Mouse (Mus musculus) forebrain, embryonic 14.5 days (tissue): ENCODE results near the gene Akap13. TPM values are rescaled to one million over a fixed set of nuclear protein-coding genes. Genes with fewer than 3 reads are reported as not detected.

Experiments
- ATAC-seq: fragments of 200-750 bp; cut with Nextera tagmentation; 2 replicates; pipeline ENCODE4 v1.8.0; 2017; ENCODE audit warnings: mild to moderate bottlenecking, moderate library complexity
- DNase-seq: peaks from one replicate; pipeline ENCODE4 v3.0.0-alpha.2; 2015; ENCODE audit warnings: low spot score
- H3K27ac ChIP-seq: fragments of 300-500 bp; sonication (generic); 2 replicates; pipeline ENCODE4 v1.5.1; 2014; ENCODE audit warnings: low read depth, mild to moderate bottlenecking, control low read depth, low read length, moderate library complexity
- H3K27me3 ChIP-seq: fragments of 300-500 bp; sonication (generic); replicated peaks from 2 replicates; pipeline ENCODE4 v1.6.1; 2014; ENCODE audit warnings: low read length, control low read depth, mixed read lengths; ENCODE audit not compliant: control insufficient read depth, insufficient read depth
- H3K36me3 ChIP-seq: fragments of 300-500 bp; sonication (generic); 2 replicates; pipeline ENCODE4 v1.6.1; 2014; ENCODE audit warnings: low read length, control low read depth; ENCODE audit not compliant: control insufficient read depth, insufficient read depth
- H3K4me1 ChIP-seq: fragments of 300-500 bp; sonication (generic); 2 replicates; pipeline ENCODE4 v1.6.1; 2014; ENCODE audit warnings: antibody characterized with exemption, low read length, control low read depth; ENCODE audit not compliant: control insufficient read depth, insufficient read depth
- H3K4me2 ChIP-seq: fragments of 300-500 bp; sonication (generic); 2 replicates; pipeline ENCODE4 v1.6.1; 2014; ENCODE audit warnings: mild to moderate bottlenecking, control low read depth, low read length
- H3K4me3 ChIP-seq: fragments of 300-500 bp; sonication (generic); 2 replicates; pipeline ENCODE4 v1.5.1; 2014; ENCODE audit warnings: low read depth, low read length, control low read depth
- H3K9ac ChIP-seq: fragments of 300-500 bp; sonication (generic); 2 replicates; pipeline ENCODE4 v1.6.1; 2014; ENCODE audit warnings: mild to moderate bottlenecking, low read length, control low read depth, moderate library complexity
- H3K9me3 ChIP-seq: fragments of 300-500 bp; sonication (generic); replicated peaks from 2 replicates; pipeline ENCODE4 v1.6.1; 2016; ENCODE audit warnings: low read length, control low read depth, mixed read lengths; ENCODE audit not compliant: control insufficient read depth
- WGBS: fragments of 180-500 bp; shearing (Covaris S2); extraction: QIAGEN DNeasy Blood & Tissue Kit; methylation state at CpG from one replicate; pipeline ENCODE4 v1.1.7; 2014; 5-methylcytosine and 5-hydroxymethylcytosine counted together
- polyA plus RNA-seq: library from polyadenylated mRNA; unstranded; fragments of >200 nt; fragmentation: Nextera tagmentation; extraction: Ambion mirVana; gene quantifications from 2 replicates; pipeline ENCODE4 v1.2.1, GENCODE M21; 2014

Akap13 gene
- polyA plus RNA-seq, 1 experiment from 2014 or later: 9.8 TPM

GRCm38 (mm10) chr7:75701761-75702160 is 246.4 kb downstream of the Akap13 start:
- Histone ChIP-seq H3K27me3 (no peaks in the 10 kb centered on the region), H3K9ac (no peak overlapping the region), H3K4me3 (no peak overlapping the region), H3K27ac (no peak overlapping the region), H3K36me3 (peaks cover 3% of the 10 kb centered on the region; the same call in 1 of the 2 replicates), H3K4me1 (no peaks in the 10 kb centered on the region), H3K9me3 (no peaks in the 10 kb centered on the region), H3K4me2 (no peak overlapping the region)
- 89% methylated on average over 7 of the region's 7 CpGs for WGBS
- no peak for ATAC-seq
- DNase-seq: no peak

GRCm38 (mm10) chr7:75702368-75702767 is 247.0 kb downstream of the Akap13 start:
- Histone ChIP-seq H3K9me3 (no peaks in the 10 kb centered on the region), H3K27ac (no peak overlapping the region), H3K4me1 (no peaks in the 10 kb centered on the region), H3K4me2 (no peak overlapping the region), H3K9ac (no peak overlapping the region), H3K27me3 (no peaks in the 10 kb centered on the region), H3K36me3 (peaks cover 1% of the 10 kb centered on the region; the same call in 1 of the 2 replicates), H3K4me3 (no peak overlapping the region)
- WGBS: 97% methylated on average over 3 of the region's 3 CpGs
- no peak for ATAC-seq
- DNase-seq: no peak

DNA sequence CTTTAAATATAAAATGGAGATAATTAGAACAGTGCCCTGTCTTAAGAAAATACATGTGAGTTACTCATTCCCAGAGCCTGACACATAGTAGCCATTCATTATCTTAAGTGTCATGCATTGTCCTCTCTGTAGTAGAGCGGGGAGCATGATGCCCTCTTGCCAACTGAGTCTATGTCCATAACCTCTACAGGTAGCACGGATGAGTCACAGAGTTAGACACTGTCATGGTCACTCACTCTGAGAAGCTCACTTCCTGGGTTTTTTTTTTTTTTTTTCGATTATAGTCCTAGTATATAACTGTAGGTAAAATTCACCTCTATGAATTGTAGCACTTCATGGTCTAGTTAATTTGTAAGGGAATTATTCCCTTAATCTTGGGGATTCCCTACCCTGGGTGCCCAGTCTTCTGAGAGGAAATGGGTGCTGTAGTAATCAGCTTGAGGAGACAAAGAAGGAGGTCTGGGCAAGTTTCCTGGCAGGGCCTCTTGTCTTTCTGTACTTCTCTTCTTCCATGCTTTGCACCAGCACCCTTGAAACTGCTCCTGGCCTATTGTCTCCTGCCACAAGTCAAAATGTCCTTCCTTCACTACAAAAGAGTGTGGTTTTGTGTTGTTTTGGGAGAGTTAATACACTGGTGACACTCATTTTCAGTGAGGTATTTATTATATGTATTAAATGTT is 247.8 kb downstream of the Akap13 start:
- Histone ChIP-seq H3K4me2 (no peak overlapping the region), H3K27me3 (no peaks in the 10 kb centered on the region), H3K4me3 (no peak overlapping the region), H3K36me3 (no peaks in the 10 kb centered on the region; the same call in 1 of the 2 replicates), H3K27ac (no peak overlapping the region), H3K9me3 (no peaks in the 10 kb centered on the region), H3K4me1 (no peaks in the 10 kb centered on the region), H3K9ac (no peak overlapping the region)
- 92% methylated on average over 3 of the region's 3 CpGs for WGBS
- ATAC-seq (no peak), DNase-seq (no peak)

GRCm38 (mm10) chr7:75704862-75705261 is 249.5 kb downstream of the Akap13 start:
- H3K4me3 ChIP-seq: no peak overlapping the region
- ATAC-seq (no peak), DNase-seq (no peak)
- H3K27ac ChIP-seq: no peak overlapping the region
- no peak overlapping the region for H3K9ac ChIP-seq
- no peaks in the 10 kb centered on the region for H3K4me1 ChIP-seq
- H3K9me3 ChIP-seq: no peaks in the 10 kb centered on the region
- no peaks in the 10 kb centered on the region for H3K27me3 ChIP-seq
- whole genome bisulfite sequencing: 94% methylated on average over 6 of the region's 6 CpGs
- H3K36me3 ChIP-seq: no peaks in the 10 kb centered on the region; the same call in 1 of the 2 replicates
- H3K4me2 ChIP-seq: no peak overlapping the region

- Histone ChIP-seq H3K4me3 (no peak overlapping the region), H3K27me3 (no peaks in the 10 kb centered on the region), H3K9me3 (no peaks in the 10 kb centered on the region), H3K4me2 (no peak overlapping the region), H3K36me3 (no peaks in the 10 kb centered on the region; the same call in 1 of the 2 replicates), H3K4me1 (no peaks in the 10 kb centered on the region), H3K27ac (no peak overlapping the region), H3K9ac (no peak overlapping the region)
- DNase-seq: no peak
- WGBS: 92% methylated on average over 4 of the region's 4 CpGs
- ATAC-seq: no peak
Observed at GRCm38 (mm10) chr7:75709936-75710335, 254.6 kb downstream of the Akap13 start.

GRCm38 (mm10) chr7:75710920-75711319 is 255.6 kb downstream of the Akap13 start:
- ATAC-seq: no peak
- Histone ChIP-seq H3K27me3 (no peaks in the 10 kb centered on the region), H3K4me1 (no peaks in the 10 kb centered on the region), H3K9me3 (no peaks in the 10 kb centered on the region), H3K4me3 (no peak overlapping the region), H3K4me2 (no peak overlapping the region), H3K9ac (no peak overlapping the region), H3K27ac (no peak overlapping the region), H3K36me3 (no peaks in the 10 kb centered on the region; the same call in 1 of the 2 replicates)
- 93% methylated on average over 6 of the region's 6 CpGs for WGBS
- DNase-seq: no peak

DNA sequence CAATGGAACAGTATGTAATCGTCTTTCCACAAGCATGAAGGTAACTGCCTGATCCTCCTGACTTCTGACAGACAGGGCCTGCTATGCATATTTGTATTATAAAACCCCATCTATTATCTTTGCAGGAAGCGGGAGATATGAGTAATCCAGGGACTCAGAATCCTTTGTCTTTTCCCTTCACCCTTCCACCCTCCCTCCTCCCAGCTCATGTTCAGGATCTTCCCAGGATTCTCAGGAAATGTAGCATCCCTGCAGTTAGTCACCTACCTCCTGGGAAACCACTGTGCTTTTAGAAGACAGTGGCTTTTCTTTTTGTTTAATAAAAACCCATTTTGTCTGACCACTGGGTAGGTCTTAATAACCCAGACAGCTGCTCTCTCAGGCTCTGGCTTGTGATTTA is 256.1 kb downstream of the Akap13 start:
- ATAC-seq: no peak
- no peaks in the 10 kb centered on the region for H3K4me1 ChIP-seq
- H3K9me3 ChIP-seq: no peaks in the 10 kb centered on the region
- no peaks in the 10 kb centered on the region for H3K36me3 ChIP-seq
- H3K27me3 ChIP-seq: no peaks in the 10 kb centered on the region
- no peak for DNase-seq
- H3K4me3 ChIP-seq: no peak overlapping the region
- no peak overlapping the region for H3K9ac ChIP-seq
- H3K4me2 ChIP-seq: no peak overlapping the region
- no peak overlapping the region for H3K27ac ChIP-seq
- 77% methylated on average over 2 of the region's 2 CpGs for WGBS

DNA sequence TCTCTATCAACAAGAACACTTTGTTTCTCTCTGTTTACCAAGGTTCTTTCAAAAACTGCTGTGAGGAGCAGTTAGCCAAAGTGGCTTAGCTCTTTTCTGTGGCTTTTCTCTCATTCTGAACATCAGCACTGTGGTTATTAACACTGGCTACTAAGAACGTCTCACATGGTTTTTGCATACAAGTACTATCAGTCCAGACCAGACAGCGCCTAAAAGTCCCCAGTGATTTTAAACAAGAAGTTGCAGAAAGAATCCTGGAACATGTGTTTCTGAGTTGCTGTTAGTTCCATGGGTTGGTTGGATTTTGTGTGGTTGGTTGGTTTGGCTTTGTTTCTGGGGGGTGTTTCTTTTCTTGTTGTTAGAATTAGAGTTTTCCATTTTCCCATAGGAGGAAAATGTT is 257.5 kb downstream of the Akap13 start:
- no peak overlapping the region for H3K27ac ChIP-seq
- no peak overlapping the region for H3K9ac ChIP-seq
- no peak for ATAC-seq
- H3K4me2 ChIP-seq: no peak overlapping the region
- no peaks in the 10 kb centered on the region for H3K4me1 ChIP-seq
- H3K36me3 ChIP-seq: no peaks in the 10 kb centered on the region
- H3K9me3 ChIP-seq: no peaks in the 10 kb centered on the region
- no peaks in the 10 kb centered on the region for H3K27me3 ChIP-seq
- no peak overlapping the region for H3K4me3 ChIP-seq
- 64% methylated on average over 2 of the region's 2 CpGs for WGBS
- DNase-seq: no peak

DNA sequence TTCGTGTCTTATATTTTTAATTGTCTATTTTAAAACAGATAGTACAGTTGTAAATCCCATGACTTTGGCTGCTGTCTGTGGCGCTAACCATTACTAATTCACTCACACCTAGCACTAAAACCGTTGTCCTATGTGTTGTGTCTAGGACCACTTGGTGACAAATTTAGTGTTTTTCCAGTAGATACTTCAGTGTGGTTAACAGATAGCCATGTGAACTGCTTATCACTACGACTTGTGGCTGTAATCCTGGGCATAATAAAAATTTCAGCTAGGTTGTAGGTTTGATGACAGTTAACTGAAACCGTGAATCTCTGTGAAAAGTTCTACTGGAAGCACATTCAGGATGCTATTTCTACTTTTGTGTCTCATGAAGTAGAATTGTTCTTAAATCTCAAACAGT is 258.6 kb downstream of the Akap13 start:
- Histone ChIP-seq H3K4me2 (no peak overlapping the region), H3K9me3 (no peaks in the 10 kb centered on the region), H3K4me3 (no peak overlapping the region), H3K4me1 (no peaks in the 10 kb centered on the region), H3K27me3 (no peaks in the 10 kb centered on the region), H3K36me3 (no peaks in the 10 kb centered on the region), H3K27ac (no peak overlapping the region), H3K9ac (no peak overlapping the region)
- 94% methylated on average over 5 of the region's 5 CpGs for WGBS
- DNase-seq: no peak
- ATAC-seq: no peak
